Mouse (Mus musculus) ES-E14 (cell line): ENCODE data around the gene Grap2.

ENCODE experiments used
- CHD2 ChIP-seq: IDR thresholded peaks from 2 replicates; pipeline ENCODE4 v1.6.1; 2014; ENCODE audit warnings: mild to moderate bottlenecking, low read depth, low read length, inconsistent platforms
- MAFK ChIP-seq: IDR thresholded peaks from 2 replicates; pipeline ENCODE4 v1.6.1; 2014; ENCODE audit warnings: mild to moderate bottlenecking, low read depth, low read length, inconsistent platforms; ENCODE audit not compliant: insufficient read depth
- ZC3H11A ChIP-seq: IDR thresholded peaks from 2 replicates; pipeline ENCODE4 v1.6.1; 2012; ENCODE audit warnings: low read depth, mild to moderate bottlenecking, inconsistent platforms, low read length, borderline replicate concordance
- ZNF384 ChIP-seq: IDR thresholded peaks from 2 replicates; pipeline ENCODE4 v1.6.1; 2012; ENCODE audit warnings: low read depth, low read length, inconsistent platforms

- TF ChIP-seq ZC3H11A (no peak), CHD2 (no peak), MAFK (no peak), ZNF384 (no peak)
Observed at GRCm38 (mm10) chr15:80566696-80567095, 5.7 kb upstream of the Grap2 start.
